Mouse (Mus musculus): ENCODE results near the gene Spdye4a. TPM values are rescaled to one million over a fixed set of nuclear protein-coding genes. Genes with fewer than 3 reads are reported as not detected.

Spdye4a gene
- not detected in 2 replicates for polyA plus RNA-seq (2012; ENCODE audit: insufficient read depth, low replicate concordance)

DNA sequence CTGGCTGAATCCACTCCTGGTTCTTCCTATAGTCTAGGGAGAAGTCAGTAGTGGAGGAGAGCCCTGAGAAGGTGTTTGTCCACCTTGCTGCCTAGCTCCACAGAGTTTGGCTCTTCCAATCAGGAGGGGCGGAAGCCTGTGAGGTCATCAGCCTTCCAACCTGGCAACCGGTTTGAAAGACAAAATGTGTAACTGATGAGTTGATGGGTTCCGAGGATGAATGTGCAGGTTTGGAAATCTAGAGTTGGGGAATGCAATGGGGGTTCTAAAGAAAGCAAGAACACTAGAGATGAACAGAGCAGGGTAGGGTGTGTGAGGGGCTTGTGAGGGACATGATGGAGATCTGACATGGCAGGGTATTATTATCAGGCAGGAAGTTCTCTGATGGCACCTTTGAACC, at the start of gene Spdye4a:
Gene Spdye4a, minus strand, starts transcription at position 101 of the 400 bp plus-strand sequence.
- no peak within 1 kb of the TSS for H3K4me3 ChIP-seq (replicated peaks)
- peaks cover 47% of the 10 kb centered on the region for H3K27me3 ChIP-seq (replicated peaks)
- TF ChIP-seq FLI1 (IDR thresholded peaks at IDR 0.05; ENCODE audit: low read length) (no peak), GATA1 (IDR thresholded peaks at IDR 0.05; ENCODE audit: borderline replicate concordance, low read length) (no peak)
- no peaks in the 10 kb centered on the region; the same call in 1 of the 2 replicates for H3K4me1 ChIP-seq
- H3K9me3 ChIP-seq: peaks cover 12% of the 10 kb centered on the region
- no peaks in the 10 kb centered on the region for H3K36me3 ChIP-seq (replicated peaks; ENCODE audit: low read length)

GRCm38 (mm10) chr5:143275761-143276160, 49.1 kb upstream of the Spdye4a start:
- peaks cover 6% of the 10 kb centered on the region; the same call in 1 of the 2 replicates for H3K9me3 ChIP-seq
- H3K4me3 ChIP-seq (replicated peaks): no peak overlapping the region
- peaks cover 26% of the 10 kb centered on the region for H3K4me1 ChIP-seq
- peaks cover 81% of the 10 kb centered on the region for H3K27me3 ChIP-seq (replicated peaks)
- H3K36me3 ChIP-seq (replicated peaks; ENCODE audit: low read length): no peaks in the 10 kb centered on the region
- TF ChIP-seq GATA1 (IDR thresholded peaks at IDR 0.05; ENCODE audit: borderline replicate concordance, low read length) (no peak), FLI1 (IDR thresholded peaks at IDR 0.05; ENCODE audit: low read length) (no peak)

DNA sequence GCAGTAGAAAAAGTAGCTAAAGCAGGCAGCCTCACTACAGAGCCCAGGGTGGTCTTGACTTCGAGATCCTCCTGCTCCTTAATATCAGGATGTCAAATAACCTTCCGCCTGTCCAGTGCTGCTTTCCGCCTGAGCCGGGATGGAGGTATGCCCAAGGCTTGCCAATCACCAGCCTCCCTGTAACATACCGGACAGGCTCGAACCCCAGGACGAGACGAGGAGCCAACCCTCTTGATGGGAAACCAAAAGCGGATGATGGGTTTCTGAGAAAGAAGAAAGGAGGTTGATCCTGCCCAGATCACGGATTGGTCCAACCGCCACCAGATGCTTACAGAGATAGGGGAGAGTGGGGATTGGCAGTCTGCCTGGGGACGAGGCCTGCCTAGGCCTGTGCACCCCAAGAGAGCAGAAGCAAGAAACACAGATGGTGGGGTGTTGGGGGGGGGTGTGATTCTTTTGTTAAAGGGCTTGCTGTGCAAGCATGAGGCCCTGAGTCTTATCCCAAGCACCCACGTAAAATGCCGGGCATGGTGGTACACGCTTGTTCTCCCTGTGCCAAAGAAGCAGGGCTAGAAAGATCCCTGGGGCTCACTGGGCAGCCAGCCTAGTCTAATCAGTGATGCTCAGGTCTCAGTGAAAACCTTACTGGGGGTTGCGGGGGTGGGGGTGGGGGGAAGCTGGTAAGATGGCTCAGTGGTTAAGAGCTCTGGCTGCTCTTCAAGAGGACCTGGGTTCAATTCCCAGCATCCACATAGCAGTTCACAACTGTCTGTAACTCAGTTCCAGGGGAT, 46.0 kb upstream of the Spdye4a start:
- Histone ChIP-seq H3K9me3 (0 out of 2 replicates have a peak, but pooled peaks cover 2% of the 10 kb centered on the region), H3K4me1 (peaks cover 45% of the 10 kb centered on the region), H3K36me3 (replicated peaks; ENCODE audit: low read length) (no peaks in the 10 kb centered on the region), H3K27me3 (replicated peaks) (peaks cover 80% of the 10 kb centered on the region), H3K4me3 (replicated peaks) (no peak overlapping the region)
- no peak for TF ChIP-seq GATA1 (IDR thresholded peaks at IDR 0.05; ENCODE audit: borderline replicate concordance, low read length)
- no peak for TF ChIP-seq FLI1 (IDR thresholded peaks at IDR 0.05; ENCODE audit: low read length)

- no peak for TF ChIP-seq FLI1 (IDR thresholded peaks at IDR 0.05; ENCODE audit: low read length)
- no peak for TF ChIP-seq GATA1 (IDR thresholded peaks at IDR 0.05; ENCODE audit: borderline replicate concordance, low read length)
- Histone ChIP-seq H3K9me3 (no peaks in the 10 kb centered on the region), H3K4me1 (peaks cover 45% of the 10 kb centered on the region), H3K36me3 (replicated peaks; ENCODE audit: low read length) (no peaks in the 10 kb centered on the region), H3K27me3 (replicated peaks) (peaks cover 78% of the 10 kb centered on the region), H3K4me3 (replicated peaks) (no peak overlapping the region)
Measured at GRCm38 (mm10) chr5:143272108-143272507, 45.4 kb upstream of the Spdye4a start.

- peaks cover 45% of the 10 kb centered on the region for H3K4me1 ChIP-seq
- no peak for TF ChIP-seq GATA1 (IDR thresholded peaks at IDR 0.05; ENCODE audit: borderline replicate concordance, low read length)
- TF ChIP-seq FLI1 (IDR thresholded peaks at IDR 0.05; ENCODE audit: low read length): no peak
- H3K4me3 ChIP-seq (replicated peaks): no peak overlapping the region
- no peaks in the 10 kb centered on the region for H3K36me3 ChIP-seq (replicated peaks; ENCODE audit: low read length)
- no peaks in the 10 kb centered on the region for H3K9me3 ChIP-seq
- peaks cover 78% of the 10 kb centered on the region for H3K27me3 ChIP-seq (replicated peaks)
Measured at GRCm38 (mm10) chr5:143271642-143272041, 45.0 kb upstream of the Spdye4a start.

- Histone ChIP-seq H3K27me3 (replicated peaks) (peaks cover 73% of the 10 kb centered on the region), H3K4me1 (peaks cover 45% of the 10 kb centered on the region), H3K36me3 (replicated peaks; ENCODE audit: low read length) (no peaks in the 10 kb centered on the region), H3K9me3 (no peaks in the 10 kb centered on the region), H3K4me3 (replicated peaks) (peak overlapping the region; percentile 97)
- TF ChIP-seq FLI1 (IDR thresholded peaks at IDR 0.05; ENCODE audit: low read length): no peak
Measured at GRCm38 (mm10) chr5:143270151-143270519, 43.4 kb upstream of the Spdye4a start.

DNA sequence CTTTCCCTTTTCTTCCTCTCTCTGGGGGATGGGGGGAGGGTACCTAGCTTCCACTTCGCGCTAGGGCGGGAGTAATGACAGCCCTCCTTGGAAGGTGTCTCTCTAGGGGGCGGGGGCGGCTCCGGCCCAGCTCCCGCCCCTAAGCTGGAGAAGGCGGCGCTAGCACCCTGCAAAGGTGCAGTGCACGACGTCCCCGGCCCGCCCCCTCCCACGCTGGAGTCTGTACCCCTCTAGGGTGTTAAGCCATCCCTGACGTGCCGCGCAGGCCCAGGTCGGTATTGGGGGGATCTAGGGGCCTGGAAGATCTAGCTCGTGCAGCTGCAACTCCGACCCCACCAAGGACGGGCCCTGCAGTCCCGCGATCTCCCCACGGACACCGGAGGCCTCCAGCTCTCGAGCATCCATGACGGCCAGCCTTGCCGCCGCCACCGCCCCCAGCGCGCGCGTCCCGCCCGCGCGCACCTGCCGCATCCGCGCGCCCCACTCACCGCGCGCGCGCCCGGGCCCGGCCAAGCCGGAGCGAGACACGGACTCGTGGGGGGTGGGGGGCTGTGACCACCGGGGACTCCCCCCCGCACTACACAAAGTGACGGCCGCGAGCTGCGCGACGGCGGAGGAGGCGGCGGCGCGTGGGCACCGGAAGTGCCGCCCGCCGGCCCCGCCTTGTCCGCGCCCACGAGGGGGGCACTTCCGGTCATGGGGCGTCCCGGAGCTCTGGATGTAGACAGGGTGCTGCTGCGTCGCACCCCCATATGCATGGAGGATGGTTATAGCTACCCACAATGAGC, 42.9 kb upstream of the Spdye4a start, which contains the start of gene Zfp316:
Gene Zfp316, minus strand, starts transcription at position 660 of the 788 bp plus-strand sequence.
- Histone ChIP-seq H3K36me3 (replicated peaks; ENCODE audit: low read length) (no peaks in the 10 kb centered on the region), H3K4me3 (replicated peaks) (peak within 1 kb of the TSS; percentile 97), H3K4me1 (peaks cover 44% of the 10 kb centered on the region), H3K27me3 (replicated peaks) (peaks cover 73% of the 10 kb centered on the region), H3K9me3 (no peaks in the 10 kb centered on the region)
- TF ChIP-seq FLI1 (IDR thresholded peaks at IDR 0.05; ENCODE audit: low read length) (peak; percentile 81; the same call in 1 of the 2 replicates), GATA1 (IDR thresholded peaks at IDR 0.05; ENCODE audit: borderline replicate concordance, low read length) (no peak)

GRCm38 (mm10) chr5:143268985-143269362, 42.3 kb upstream of the Spdye4a start:
- H3K4me1 ChIP-seq: peaks cover 42% of the 10 kb centered on the region

DNA sequence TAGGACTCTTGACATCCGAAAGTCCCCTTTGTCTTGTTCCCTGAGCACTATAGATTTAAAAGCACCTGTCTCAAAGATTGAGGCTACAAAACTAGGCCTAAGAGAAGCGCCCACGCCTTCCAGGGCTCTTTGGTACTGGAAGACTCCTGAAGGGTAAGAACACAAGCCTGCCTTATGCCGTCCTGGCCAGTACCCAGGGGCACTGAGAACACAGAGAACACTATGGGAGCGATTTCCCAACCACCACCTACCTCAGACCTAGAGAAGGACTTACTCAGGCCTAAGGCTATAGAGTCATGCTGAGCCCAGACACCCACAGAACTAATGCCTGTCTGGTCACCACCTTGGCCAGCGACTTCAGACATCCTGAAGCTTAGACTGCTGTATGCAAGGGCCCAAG, 40.1 kb upstream of the Spdye4a start:
- Histone ChIP-seq H3K4me3 (replicated peaks) (no peak overlapping the region), H3K27me3 (replicated peaks) (peaks cover 85% of the 10 kb centered on the region), H3K4me1 (peaks cover 33% of the 10 kb centered on the region), H3K9me3 (no peaks in the 10 kb centered on the region), H3K36me3 (replicated peaks; ENCODE audit: low read length) (peaks cover 9% of the 10 kb centered on the region)
- TF ChIP-seq FLI1 (IDR thresholded peaks at IDR 0.05; ENCODE audit: low read length) (no peak), GATA1 (IDR thresholded peaks at IDR 0.05; ENCODE audit: borderline replicate concordance, low read length) (no peak)

More at GRCm38 (mm10) chr5:143268985-143269362, 42.3 kb upstream of the Spdye4a start:
- Histone ChIP-seq H3K36me3 (replicated peaks; ENCODE audit: low read length) (no peaks in the 10 kb centered on the region), H3K4me3 (replicated peaks) (peak overlapping the region; percentile 97), H3K9me3 (no peaks in the 10 kb centered on the region), H3K27me3 (replicated peaks) (peaks cover 73% of the 10 kb centered on the region)
- TF ChIP-seq GATA1 (IDR thresholded peaks at IDR 0.05; ENCODE audit: borderline replicate concordance, low read length): no peak

- H3K9me3 ChIP-seq: no peaks in the 10 kb centered on the region
- no peak for TF ChIP-seq GATA1 (IDR thresholded peaks at IDR 0.05; ENCODE audit: borderline replicate concordance, low read length)
- TF ChIP-seq FLI1 (IDR thresholded peaks at IDR 0.05; ENCODE audit: low read length): no peak
- H3K36me3 ChIP-seq (replicated peaks; ENCODE audit: low read length): peaks cover 9% of the 10 kb centered on the region
- H3K4me1 ChIP-seq: peaks cover 22% of the 10 kb centered on the region
- no peak overlapping the region for H3K4me3 ChIP-seq (replicated peaks)
- H3K27me3 ChIP-seq (replicated peaks): peaks cover 84% of the 10 kb centered on the region
Measured at GRCm38 (mm10) chr5:143265409-143265808, 38.7 kb upstream of the Spdye4a start.
